Mouse (Mus musculus): ENCODE results near the gene Cc2d2b. TPM values are rescaled to one million over a fixed set of nuclear protein-coding genes. Genes with fewer than 3 reads are reported as not detected.

Gene Cc2d2b
- total RNA-seq, 2 experiments from 2014 or later, result not detected

DNA sequence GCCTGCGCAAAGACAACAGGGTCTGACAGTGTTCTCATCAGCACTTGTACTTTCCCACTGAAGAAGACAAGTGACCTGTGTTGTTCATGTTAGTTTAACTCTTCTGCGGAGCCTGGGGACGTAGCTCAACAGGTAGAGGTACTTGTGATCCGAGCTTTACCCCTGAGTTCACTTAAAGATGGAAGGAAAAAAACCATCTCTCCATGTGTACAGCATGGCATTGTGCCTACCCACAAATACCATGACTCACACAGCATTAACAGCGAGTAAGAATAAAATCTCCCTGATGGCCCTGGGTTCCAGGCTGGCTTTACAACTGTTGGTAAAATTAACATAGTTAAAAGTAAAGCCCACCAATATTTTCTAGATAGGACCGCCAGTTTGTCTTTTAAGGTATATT is 85.9 kb downstream of the Cc2d2b start:
- no peak for DNase-seq

DNA sequence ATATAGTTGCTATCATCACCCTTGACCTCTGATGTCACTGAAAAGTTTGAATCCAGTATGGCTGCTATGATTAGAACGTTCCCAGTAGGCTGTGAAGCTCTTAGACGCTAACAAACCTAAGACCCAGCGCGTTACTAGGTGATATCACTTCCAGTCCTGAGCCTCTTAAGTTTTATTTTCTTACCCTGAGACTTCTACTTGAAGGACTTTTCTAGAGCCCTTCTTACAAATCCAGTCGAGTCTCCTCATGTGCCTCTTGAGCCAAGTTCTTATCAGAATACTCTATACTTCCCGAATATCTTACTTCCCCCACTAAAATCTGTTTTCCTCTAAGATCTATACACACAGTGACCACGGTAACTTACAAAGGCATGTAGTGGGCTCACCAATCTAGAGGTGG is 89.7 kb downstream of the Cc2d2b start:
- no peak for DNase-seq

DNA sequence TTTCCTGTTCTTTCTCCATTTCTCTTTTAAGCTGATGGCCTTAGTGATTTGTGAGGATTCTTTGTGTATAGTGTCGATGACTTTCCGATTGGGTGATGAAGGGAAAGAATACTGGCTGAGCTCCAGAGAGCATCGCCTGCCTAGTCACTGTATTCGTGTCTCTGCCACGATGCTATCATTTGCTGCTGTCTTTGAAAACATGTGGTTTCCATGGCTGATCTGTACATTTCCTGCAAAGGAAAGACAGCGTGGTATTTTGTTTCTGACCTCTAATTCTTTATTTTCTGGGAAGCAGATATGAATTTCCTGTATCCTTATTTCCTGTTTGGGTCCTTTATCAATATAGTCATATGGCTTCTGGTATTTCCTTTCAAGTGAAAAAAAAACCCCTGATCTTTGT is 91.8 kb downstream of the Cc2d2b start:
- no peak for DNase-seq

DNA sequence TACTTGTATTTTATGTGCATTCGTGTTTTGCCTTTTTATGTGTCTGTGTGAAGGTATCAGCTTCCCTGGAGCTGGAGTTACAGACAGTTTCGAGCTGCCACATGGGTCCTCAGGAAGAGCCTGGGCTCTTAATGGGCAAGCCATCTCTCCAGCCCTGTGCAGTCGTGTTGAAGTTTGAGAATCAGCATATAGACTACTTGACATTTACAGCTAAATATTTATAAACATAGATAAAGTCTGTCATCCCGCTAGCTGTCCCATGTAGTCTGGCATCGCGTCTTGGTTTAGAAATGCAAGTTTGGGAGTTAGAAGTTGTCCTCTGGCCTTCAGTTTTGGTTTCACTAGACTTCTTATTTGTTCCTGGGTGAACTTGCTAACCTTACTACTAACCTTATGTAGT is 92.5 kb downstream of the Cc2d2b start:
- DNase-seq, result no peak

DNA sequence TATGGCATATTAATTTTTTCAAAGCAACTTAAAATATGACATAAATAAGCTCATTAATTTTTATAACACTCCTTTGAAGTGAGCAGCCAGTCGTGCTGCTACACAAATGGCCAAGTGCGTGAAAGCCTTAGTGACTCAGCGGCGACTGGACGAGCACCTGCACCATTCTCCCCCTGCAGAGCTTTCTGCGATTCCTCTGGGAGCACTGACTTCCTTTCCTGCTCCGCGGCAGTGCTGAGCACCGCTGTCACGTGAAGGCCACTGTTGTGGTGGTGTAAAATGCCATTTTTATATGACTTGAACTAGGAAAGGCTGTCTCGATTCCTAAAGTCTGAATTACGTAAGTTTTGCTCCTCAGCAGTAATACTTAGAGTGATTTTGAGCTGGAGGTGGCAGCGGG is 93.0 kb downstream of the Cc2d2b start:
- DNase-seq, result no peak

DNA sequence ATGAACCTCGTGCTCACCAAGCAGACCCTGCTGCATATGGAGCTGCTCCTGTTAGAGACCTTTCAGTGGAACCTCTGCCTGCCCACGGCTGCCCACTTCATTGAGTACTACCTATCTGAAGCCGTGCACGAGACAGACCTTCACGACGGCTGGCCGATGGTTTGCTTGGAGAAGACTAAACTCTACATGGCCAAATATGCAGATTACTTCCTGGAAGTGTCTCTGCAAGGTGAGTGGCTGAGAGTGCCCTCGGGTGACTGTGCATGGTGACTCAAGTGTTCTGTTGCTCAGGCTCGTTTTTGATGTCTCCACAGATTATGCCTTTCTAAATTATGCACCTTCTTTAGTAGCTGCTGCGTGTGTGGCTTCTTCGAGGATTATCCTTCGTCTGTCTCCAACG is 96.2 kb downstream of the Cc2d2b start:
- DNase-seq, result no peak

DNA sequence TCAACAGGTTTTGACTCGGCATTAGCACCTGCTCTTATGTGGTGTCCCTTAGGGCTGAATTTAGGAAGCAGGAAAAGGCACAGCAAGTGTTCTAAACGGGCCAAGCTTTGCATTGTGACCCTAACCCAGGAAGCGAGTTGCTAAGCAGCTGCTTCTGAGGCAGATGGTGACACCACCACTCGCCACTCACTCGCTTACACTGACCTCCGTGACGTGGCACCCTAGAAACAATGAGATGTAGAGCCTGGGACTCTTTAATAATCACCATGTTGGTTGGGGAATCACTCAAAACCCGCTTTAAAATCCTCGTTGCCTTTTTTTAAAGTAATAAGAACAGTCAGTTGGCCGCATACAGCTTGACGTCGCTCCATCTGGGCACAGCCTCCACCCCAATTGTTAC is 100.8 kb downstream of the Cc2d2b start:
- DNase-seq, result no peak

DNA sequence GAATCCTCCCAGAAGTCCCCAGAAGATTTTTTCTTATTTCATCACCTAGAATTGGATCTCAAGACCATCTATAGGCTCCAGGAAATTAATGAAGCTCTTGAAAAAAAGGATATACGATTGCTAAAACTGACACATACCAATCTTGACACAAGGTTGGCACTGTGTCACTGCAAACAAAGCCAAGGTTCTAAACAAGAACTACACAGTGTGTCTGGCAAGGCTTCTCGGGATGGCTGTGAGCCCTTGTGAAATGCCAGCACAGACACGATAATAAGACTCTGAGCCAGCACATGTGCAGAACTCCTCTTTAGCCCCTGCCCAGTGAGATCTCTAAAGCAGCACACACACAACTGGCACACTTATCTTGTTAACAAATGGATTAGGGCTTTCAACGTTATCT is 111.0 kb downstream of the Cc2d2b start:
- no peak for DNase-seq

DNA sequence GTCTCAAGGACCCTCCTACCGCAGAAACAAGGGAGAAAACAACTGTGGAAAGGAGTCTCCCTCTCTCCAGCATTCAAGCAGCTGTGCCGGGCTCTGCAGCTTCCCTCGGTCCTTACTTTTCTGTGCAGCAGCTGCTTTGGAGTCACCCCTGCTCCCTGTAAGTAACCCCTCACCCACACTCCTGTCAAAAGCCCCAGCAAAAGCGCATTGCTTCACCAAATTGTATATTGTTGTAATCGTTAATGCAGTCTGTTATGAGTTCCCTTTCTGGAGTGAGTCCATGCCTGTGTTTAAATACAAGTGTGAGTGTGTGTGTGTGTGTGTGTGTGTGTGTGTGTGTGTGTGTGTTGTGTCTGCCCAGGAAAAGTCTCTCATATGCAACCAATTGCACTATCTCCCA is 119.7 kb downstream of the Cc2d2b start:
- no peak for DNase-seq

DNA sequence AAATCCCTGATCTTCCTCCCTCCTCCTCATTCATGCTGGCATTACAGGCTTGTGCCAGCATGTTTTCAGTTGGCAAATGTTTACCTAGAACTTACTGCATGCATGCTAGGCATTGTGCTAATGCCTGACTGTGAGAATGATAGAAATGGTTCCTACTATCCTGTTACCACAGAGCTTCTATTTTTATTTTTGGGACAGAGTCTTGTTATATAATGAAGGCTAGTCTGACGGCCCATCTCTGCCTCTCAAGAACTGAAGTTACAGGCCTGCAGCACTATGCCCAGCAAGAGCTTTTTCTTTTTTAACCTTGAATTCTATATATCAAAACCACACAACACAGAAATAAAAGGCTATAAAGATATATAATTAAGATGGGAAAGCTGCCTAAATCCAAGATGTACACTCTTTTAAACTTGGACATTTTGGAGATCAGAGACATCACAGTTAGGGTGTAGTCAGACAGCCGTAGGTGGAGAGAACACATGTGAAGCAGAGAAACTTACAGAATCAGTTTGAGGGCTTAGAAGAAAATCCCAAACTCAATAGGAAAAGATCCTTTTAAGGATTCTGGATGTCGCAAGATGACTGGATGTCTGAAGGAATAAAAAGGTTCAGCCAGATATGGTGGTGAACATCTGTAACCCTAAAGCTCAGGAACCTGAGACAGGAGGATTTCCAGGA is 121.0 kb downstream of the Cc2d2b start:
- no peak for DNase-seq

DNA sequence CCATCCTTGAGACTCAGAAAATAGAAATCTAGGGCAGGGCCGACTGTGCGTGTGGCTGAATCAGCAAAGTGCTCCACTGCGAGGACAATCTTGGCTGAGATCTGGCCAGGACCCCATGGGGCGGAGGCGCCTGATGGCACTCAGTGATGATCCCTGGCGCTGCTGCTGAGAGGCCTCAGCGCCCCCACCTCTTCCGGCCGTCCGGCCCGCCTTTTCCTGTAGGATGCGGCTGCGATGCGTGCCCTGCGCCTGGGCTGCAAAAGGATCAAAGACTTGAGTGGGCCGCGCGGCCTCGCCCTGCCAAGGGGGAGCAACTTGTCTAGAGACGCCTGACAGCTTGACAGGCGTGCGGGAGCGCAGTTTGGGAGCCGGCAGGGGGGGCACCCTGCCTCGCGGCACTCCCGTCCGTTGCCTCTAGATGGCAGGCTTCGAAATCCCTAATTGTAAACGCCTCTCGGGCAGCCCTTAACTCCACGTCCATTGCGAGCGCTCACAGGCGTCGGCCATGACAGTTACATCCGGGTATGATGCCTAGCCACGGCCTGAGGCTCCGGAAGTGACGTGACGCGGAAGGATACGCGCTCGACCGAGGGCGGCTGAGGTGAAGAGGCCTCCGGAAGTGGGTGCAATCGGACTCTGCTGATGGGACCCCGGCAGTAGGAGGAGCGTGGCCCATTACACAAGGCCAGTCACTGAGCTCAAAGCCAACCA is 124.6 kb downstream of the Cc2d2b start:
- peak; percentile 81 for DNase-seq

Other genes with a start within 250 kb of the Cc2d2b start
- 100 to 1,000 TPM; 124 to 147 TPM for gene Sorbs1, start 235.0 kb upstream of the Cc2d2b start, total RNA-seq (2021)
- gene Aldh18a1, start 160.3 kb upstream of the Cc2d2b start, total RNA-seq (2021), result 1 to 10 TPM; 5.2 to 6.5 TPM
- 1 to 10 TPM; 1.4 to 2.2 TPM for gene Tctn3, start 136.5 kb upstream of the Cc2d2b start, total RNA-seq (2021)
- 10 to 100 TPM; 13.7 to 15.8 TPM for gene Entpd1, start 136.4 kb upstream of the Cc2d2b start, total RNA-seq (2021)
- gene Ccnj, start 82.5 kb downstream of the Cc2d2b start, total RNA-seq (2021), result 1 to 10 TPM; 2.9 to 3.5 TPM
- 1 to 10 TPM; 3.1 to 3.8 TPM for gene Zfp518a, start 146.0 kb downstream of the Cc2d2b start, total RNA-seq (2021)
- under 1 TPM; 0.83 to 1.00 TPM for gene Blnk, start 245.8 kb downstream of the Cc2d2b start, total RNA-seq (2021)